Mouse (Mus musculus): ENCODE measurements around the gene Rfx2.

DNA sequence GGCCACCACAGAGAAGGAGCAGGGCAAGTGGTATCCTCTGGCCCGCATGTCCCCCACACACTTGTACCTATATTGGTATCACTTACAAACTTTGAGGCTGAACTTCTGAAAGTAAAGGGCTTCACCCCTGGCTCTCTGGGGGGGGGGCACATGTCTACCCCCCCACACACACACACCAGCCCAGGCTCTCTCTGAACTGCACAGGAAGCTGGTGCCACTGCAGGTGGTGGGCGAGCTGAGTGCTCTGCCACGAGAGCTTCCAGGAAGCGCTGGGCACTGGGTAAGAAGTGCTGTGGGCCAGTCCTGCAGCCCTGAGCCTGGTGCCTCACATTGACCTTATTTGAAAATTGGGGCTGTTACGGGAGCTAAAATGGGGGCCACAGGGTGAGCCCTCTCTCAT, 12.9 kb upstream of the Rfx2 start:
- TF ChIP-seq CTCF (IDR thresholded peaks at IDR 0.05): no peak
- TF ChIP-seq EP300 (IDR thresholded peaks at IDR 0.05): no peak
